Mouse (Mus musculus) thymus, postnatal 4 days (tissue): ENCODE measurements around the gene Abcb4.
"Not testable (repeated sequence)": the region's sequence is repeated elsewhere in the genome, so short reads cannot be mapped to it uniquely, and the experiment has no call there.

Experiments used
- DNase-seq: peaks from one replicate; pipeline ENCODE4 v3.0.0; 2021

Gene Abcb4

GRCm38 (mm10) chr5:8893300-8894103, at the start of gene Abcb4:
Gene Abcb4, plus strand, starts transcription at chr5:8893717.
- DNase-seq: peak; percentile 83

GRCm38 (mm10) chr5:8848607-8849575, 44.6 kb upstream of the Abcb4 start:
- not testable (repeated sequence) for DNase-seq

GRCm38 (mm10) chr5:8850851-8851250, 42.7 kb upstream of the Abcb4 start:
- no peak for DNase-seq

- DNase-seq: no peak
Observed at GRCm38 (mm10) chr5:8857201-8857600, 36.3 kb upstream of the Abcb4 start.

GRCm38 (mm10) chr5:8861811-8862210, 31.7 kb upstream of the Abcb4 start:
- no peak for DNase-seq

- DNase-seq: no peak
Observed at GRCm38 (mm10) chr5:8863580-8864337, 29.8 kb upstream of the Abcb4 start.

- not testable (repeated sequence) for DNase-seq
Observed at GRCm38 (mm10) chr5:8865630-8866029, 27.9 kb upstream of the Abcb4 start.

- no peak for DNase-seq
Observed at GRCm38 (mm10) chr5:8866366-8866765, 27.2 kb upstream of the Abcb4 start.

- DNase-seq: peak; percentile 31
Observed at GRCm38 (mm10) chr5:8868019-8868418, 25.5 kb upstream of the Abcb4 start.

- DNase-seq: no peak
Observed at GRCm38 (mm10) chr5:8872979-8873915, 20.3 kb upstream of the Abcb4 start.

- no peak for DNase-seq
Observed at GRCm38 (mm10) chr5:8877086-8877485, 16.4 kb upstream of the Abcb4 start.

- no peak for DNase-seq
Observed at GRCm38 (mm10) chr5:8877800-8878199, 15.7 kb upstream of the Abcb4 start.

- DNase-seq: no peak
Observed at GRCm38 (mm10) chr5:8885837-8886236, 7.7 kb upstream of the Abcb4 start.

GRCm38 (mm10) chr5:8894104-8894425, 548 bp downstream of the Abcb4 start:
- no peak for DNase-seq

GRCm38 (mm10) chr5:8894641-8895490, 1.3 kb downstream of the Abcb4 start:
- peak; percentile 17 for DNase-seq

GRCm38 (mm10) chr5:8896198-8896597, 2.7 kb downstream of the Abcb4 start:
- no peak for DNase-seq

- no peak for DNase-seq
Observed at GRCm38 (mm10) chr5:8898246-8898645, 4.7 kb downstream of the Abcb4 start.

GRCm38 (mm10) chr5:8901001-8901400, 7.5 kb downstream of the Abcb4 start:
- no peak for DNase-seq

GRCm38 (mm10) chr5:8902141-8902817, 8.8 kb downstream of the Abcb4 start:
- DNase-seq: no peak

GRCm38 (mm10) chr5:8904539-8904938, 11.0 kb downstream of the Abcb4 start:
- no peak for DNase-seq
